Mouse (Mus musculus): ENCODE results near the gene Pcp4. TPM values are rescaled to one million over a fixed set of nuclear protein-coding genes. Genes with fewer than 3 reads are reported as not detected.

Gene Pcp4
- polyA plus RNA-seq, 1 experiment from 2014 or later, result 71.2 TPM

- Histone ChIP-seq H3K9ac (ENCODE audit: low read length) (no peak overlapping the region), H3K27me3 (ENCODE audit: control insufficient read depth, insufficient read depth, low read length) (no peaks in the 10 kb centered on the region), H3K9me3 (ENCODE audit: control insufficient read depth, low read length) (no peaks in the 10 kb centered on the region), H3K4me2 (replicated peaks; ENCODE audit: low read depth) (no peak overlapping the region), H3K27ac (replicated peaks) (no peak overlapping the region), H3K4me3 (ENCODE audit: low read depth, low read length) (no peak overlapping the region), H3K36me3 (ENCODE audit: control insufficient read depth, insufficient read depth, low read length) (no peaks in the 10 kb centered on the region), H3K4me1 (replicated peaks; ENCODE audit: control insufficient read depth, insufficient read depth) (no peaks in the 10 kb centered on the region)
- TF ChIP-seq EP300 (optimal IDR thresholded peaks at IDR 0.05) (no peak), CTCF (IDR thresholded peaks at IDR 0.05; ENCODE audit: low read depth) (no peak)
- no peak for ATAC-seq (ENCODE audit: low FRiP score, low TSS enrichment)
- WGBS, result 82% methylated on average over 5 of the region's 5 CpGs
- no peak for DNase-seq (ENCODE audit: low spot score)
Measured at GRCm38 (mm10) chr16:96488038-96488437, 20.6 kb downstream of the Pcp4 start.

DNA sequence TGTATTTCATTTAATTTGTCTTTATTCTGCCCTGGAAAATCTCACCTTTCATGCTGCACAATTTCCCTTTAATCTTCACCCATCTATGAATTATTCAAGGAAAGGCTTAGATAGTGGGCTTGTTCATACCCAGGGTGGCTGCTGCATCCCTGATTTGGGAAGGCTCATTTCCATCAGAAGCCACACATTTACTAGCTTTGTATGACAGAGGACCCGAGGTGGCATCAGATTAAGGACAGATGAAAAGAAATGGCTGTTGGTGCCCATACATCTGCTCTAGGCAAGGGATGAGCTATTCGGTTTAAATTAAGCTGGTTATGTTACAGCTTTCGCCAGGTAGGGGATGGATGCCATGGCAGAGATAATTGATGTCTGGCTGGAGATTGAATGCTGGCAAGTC is 24.1 kb downstream of the Pcp4 start:
- Histone ChIP-seq H3K4me1 (replicated peaks; ENCODE audit: control insufficient read depth, insufficient read depth) (no peaks in the 10 kb centered on the region), H3K36me3 (ENCODE audit: control insufficient read depth, insufficient read depth, low read length) (no peaks in the 10 kb centered on the region), H3K9ac (ENCODE audit: low read length) (no peak overlapping the region), H3K27ac (replicated peaks) (no peak overlapping the region), H3K9me3 (ENCODE audit: control insufficient read depth, low read length) (no peaks in the 10 kb centered on the region), H3K4me3 (ENCODE audit: low read depth, low read length) (no peak overlapping the region), H3K27me3 (ENCODE audit: control insufficient read depth, insufficient read depth, low read length) (no peaks in the 10 kb centered on the region), H3K4me2 (replicated peaks; ENCODE audit: low read depth) (no peak overlapping the region)
- DNase-seq (ENCODE audit: low spot score) (no peak), ATAC-seq (ENCODE audit: low FRiP score, low TSS enrichment) (no peak)
- no peak for TF ChIP-seq CTCF (IDR thresholded peaks at IDR 0.05; ENCODE audit: low read depth)
- no peak for TF ChIP-seq EP300 (optimal IDR thresholded peaks at IDR 0.05)
- WGBS, result 68% methylated on average over 3 of the region's 3 CpGs

DNA sequence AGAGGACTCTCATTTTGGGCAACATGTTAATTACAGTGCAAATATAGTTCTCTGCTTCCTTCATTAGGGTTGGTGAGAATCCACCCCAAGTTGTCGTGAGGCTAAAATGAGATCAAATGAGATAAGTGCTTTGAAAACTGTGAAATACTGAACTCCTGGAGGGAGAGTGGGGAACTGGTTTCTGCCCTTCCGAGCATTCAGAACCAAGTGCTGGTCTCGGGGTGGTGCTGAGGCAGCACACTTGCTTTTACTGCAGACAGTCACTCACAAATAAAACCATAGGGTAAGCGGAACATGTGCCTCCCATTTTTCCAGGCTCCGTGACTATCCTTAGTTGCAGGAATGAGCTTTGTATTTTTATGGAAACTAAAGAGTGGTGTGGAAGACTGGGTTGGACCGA is 26.7 kb downstream of the Pcp4 start:
- H3K9me3 ChIP-seq (ENCODE audit: control insufficient read depth, low read length), result no peaks in the 10 kb centered on the region
- no peak overlapping the region for H3K9ac ChIP-seq (ENCODE audit: low read length)
- DNase-seq (ENCODE audit: low spot score), result no peak
- TF ChIP-seq EP300 (optimal IDR thresholded peaks at IDR 0.05) (no peak), CTCF (IDR thresholded peaks at IDR 0.05; ENCODE audit: low read depth) (no peak)
- WGBS, result 75% methylated on average over 6 of the region's 6 CpGs
- no peak overlapping the region for H3K27ac ChIP-seq (replicated peaks)
- H3K4me2 ChIP-seq (replicated peaks; ENCODE audit: low read depth), result no peak overlapping the region
- H3K36me3 ChIP-seq (ENCODE audit: control insufficient read depth, insufficient read depth, low read length), result no peaks in the 10 kb centered on the region
- H3K27me3 ChIP-seq (ENCODE audit: control insufficient read depth, insufficient read depth, low read length), result no peaks in the 10 kb centered on the region
- no peak overlapping the region for H3K4me3 ChIP-seq (ENCODE audit: low read depth, low read length)
- no peak for ATAC-seq (ENCODE audit: low FRiP score, low TSS enrichment)
- no peaks in the 10 kb centered on the region for H3K4me1 ChIP-seq (replicated peaks; ENCODE audit: control insufficient read depth, insufficient read depth)

- Histone ChIP-seq H3K4me2 (replicated peaks; ENCODE audit: low read depth) (no peak overlapping the region), H3K9me3 (ENCODE audit: control insufficient read depth, low read length) (no peaks in the 10 kb centered on the region), H3K4me3 (ENCODE audit: low read depth, low read length) (no peak overlapping the region), H3K36me3 (ENCODE audit: control insufficient read depth, insufficient read depth, low read length) (no peaks in the 10 kb centered on the region), H3K27me3 (ENCODE audit: control insufficient read depth, insufficient read depth, low read length) (no peaks in the 10 kb centered on the region), H3K27ac (replicated peaks) (no peak overlapping the region), H3K9ac (ENCODE audit: low read length) (no peak overlapping the region), H3K4me1 (replicated peaks; ENCODE audit: control insufficient read depth, insufficient read depth) (no peaks in the 10 kb centered on the region)
- TF ChIP-seq CTCF (IDR thresholded peaks at IDR 0.05; ENCODE audit: low read depth) (no peak), EP300 (optimal IDR thresholded peaks at IDR 0.05) (no peak)
- DNase-seq (ENCODE audit: low spot score) (no peak), ATAC-seq (ENCODE audit: low FRiP score, low TSS enrichment) (no peak)
- 25% methylated on average over 7 of the region's 7 CpGs for WGBS
Measured at GRCm38 (mm10) chr16:96498951-96499350, 31.5 kb downstream of the Pcp4 start.

GRCm38 (mm10) chr16:96501241-96501640 is 33.8 kb downstream of the Pcp4 start:
- H3K27me3 ChIP-seq (ENCODE audit: control insufficient read depth, insufficient read depth, low read length), result no peaks in the 10 kb centered on the region
- H3K9me3 ChIP-seq (ENCODE audit: control insufficient read depth, low read length), result no peaks in the 10 kb centered on the region
- no peak overlapping the region for H3K4me2 ChIP-seq (replicated peaks; ENCODE audit: low read depth)
- no peak overlapping the region for H3K27ac ChIP-seq (replicated peaks)
- no peak overlapping the region for H3K9ac ChIP-seq (ENCODE audit: low read length)
- no peaks in the 10 kb centered on the region for H3K36me3 ChIP-seq (ENCODE audit: control insufficient read depth, insufficient read depth, low read length)
- ATAC-seq (ENCODE audit: low FRiP score, low TSS enrichment), result no peak
- no peak for TF ChIP-seq CTCF (IDR thresholded peaks at IDR 0.05; ENCODE audit: low read depth)
- TF ChIP-seq EP300 (optimal IDR thresholded peaks at IDR 0.05), result no peak
- H3K4me3 ChIP-seq (ENCODE audit: low read depth, low read length), result no peak overlapping the region
- DNase-seq (ENCODE audit: low spot score), result no peak
- WGBS, result 77% methylated on average over 6 of the region's 6 CpGs
- H3K4me1 ChIP-seq (replicated peaks; ENCODE audit: control insufficient read depth, insufficient read depth), result no peaks in the 10 kb centered on the region

DNA sequence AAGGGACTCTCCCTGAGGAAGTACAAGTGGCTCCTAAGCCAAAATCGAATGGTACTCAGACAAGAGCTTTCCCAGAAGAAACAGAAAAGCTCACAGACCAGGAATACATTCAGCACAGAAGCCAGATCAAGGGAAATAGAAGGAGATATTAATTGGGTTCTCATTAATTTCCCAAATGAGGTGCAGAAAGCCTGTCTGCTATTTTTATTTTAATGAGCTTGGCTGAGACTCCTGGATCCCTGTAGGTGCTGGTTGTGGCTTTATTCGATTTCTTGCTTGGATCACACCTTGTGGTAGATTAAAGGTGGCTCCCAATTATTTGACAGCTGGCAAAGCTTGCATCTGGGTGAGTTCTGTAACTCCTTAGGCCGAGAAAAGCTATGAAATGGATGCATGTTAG is 35.2 kb downstream of the Pcp4 start:
- H3K9ac ChIP-seq (ENCODE audit: low read length), result no peak overlapping the region
- no peaks in the 10 kb centered on the region for H3K9me3 ChIP-seq (ENCODE audit: control insufficient read depth, low read length)
- DNase-seq (ENCODE audit: low spot score) (no peak), ATAC-seq (ENCODE audit: low FRiP score, low TSS enrichment) (no peak)
- no peak overlapping the region for H3K4me3 ChIP-seq (ENCODE audit: low read depth, low read length)
- H3K27ac ChIP-seq (replicated peaks), result no peak overlapping the region
- 60% methylated on average over 3 of the region's 3 CpGs for WGBS
- H3K4me2 ChIP-seq (replicated peaks; ENCODE audit: low read depth), result no peak overlapping the region
- TF ChIP-seq EP300 (optimal IDR thresholded peaks at IDR 0.05) (no peak), CTCF (IDR thresholded peaks at IDR 0.05; ENCODE audit: low read depth) (no peak)
- H3K27me3 ChIP-seq (ENCODE audit: control insufficient read depth, insufficient read depth, low read length), result no peaks in the 10 kb centered on the region
- H3K36me3 ChIP-seq (ENCODE audit: control insufficient read depth, insufficient read depth, low read length), result no peaks in the 10 kb centered on the region
- no peaks in the 10 kb centered on the region for H3K4me1 ChIP-seq (replicated peaks; ENCODE audit: control insufficient read depth, insufficient read depth)
